Mouse (Mus musculus) adrenal gland, adult 18-20 months (tissue): ENCODE data around the gene Gm21961. TPM values are rescaled to one million over a fixed set of nuclear protein-coding genes. Genes with fewer than 3 reads are reported as not detected.

Source experiments
- DNase-seq, 2 experiments: peaks; one replicate each; pipeline ENCODE4 v3.0.0; 2021 to 2022; ENCODE audit warnings: low spot score in 2 of 2
- long read RNA-seq, 2 experiments: library from polyadenylated mRNA; stranded (forward); transcript quantifications; one replicate each; pipeline ENCODE4 v2.0.0; 2021
- total RNA-seq, 2 experiments: library from RNA; stranded (reverse); gene quantifications; 1 replicate in 1 of 2; 2 replicates in 1 of 2; pipeline ENCODE4 v1.2.3; 2021

Gm21961 gene
- total RNA-seq = not detected
- long read RNA-seq, experiment 1 = 0 reads
- long read RNA-seq, experiment 2 = 0 reads

DNA sequence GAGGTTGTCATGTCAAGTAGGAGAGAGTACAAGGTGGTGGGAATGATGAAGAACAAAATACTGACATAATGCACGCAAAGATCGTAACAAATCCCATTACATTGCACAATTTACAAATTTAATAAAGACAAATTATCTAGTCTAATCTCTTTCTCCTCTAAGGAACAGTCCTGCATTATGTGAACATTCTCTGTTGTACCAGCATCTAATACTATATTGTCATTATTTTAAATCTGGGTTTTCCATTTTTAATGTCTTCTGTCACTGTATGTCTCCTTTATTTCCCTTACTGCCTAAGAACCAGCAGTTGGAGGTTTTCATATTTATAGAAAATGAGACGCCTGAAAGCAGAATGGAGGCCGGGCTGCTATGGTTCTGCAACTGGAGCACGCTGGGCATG, at the start of gene Gm21961:
TSS of gene Gm21961 (minus strand) at position 101 of the 400 bp plus-strand sequence.
- DNase-seq = no peak

DNA sequence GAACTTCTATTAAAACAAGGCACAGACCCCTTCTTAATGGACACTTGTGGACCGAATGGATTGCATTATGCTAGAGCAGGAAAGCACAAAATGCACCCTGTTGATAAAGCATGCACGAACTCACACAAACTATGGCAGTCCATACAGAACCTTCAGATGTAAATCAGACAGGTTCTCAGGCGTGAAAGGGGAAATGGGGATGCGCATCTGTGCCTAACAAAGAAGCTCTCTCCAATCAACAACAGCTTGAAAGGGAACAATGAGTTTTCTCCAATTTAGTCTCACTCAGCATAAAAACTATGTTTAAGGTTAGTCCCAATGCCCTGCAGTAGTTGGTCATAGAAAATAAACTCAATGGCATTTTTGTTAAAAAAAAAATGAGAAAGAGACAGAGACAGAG, 27.3 kb upstream of the Gm21961 start:
- DNase-seq = no peak

DNA sequence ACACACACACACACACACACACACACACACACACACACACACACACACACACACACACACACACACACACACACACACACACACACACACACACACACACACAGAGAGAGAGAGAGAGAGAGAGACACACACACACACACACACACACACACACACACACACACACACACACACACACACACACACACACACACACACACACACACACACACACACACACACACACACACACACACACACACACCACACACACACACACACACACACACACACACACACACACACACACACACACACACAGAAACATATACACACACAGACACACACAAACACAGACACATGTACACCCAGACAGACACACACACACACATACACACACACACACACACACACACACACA, 24.5 kb upstream of the Gm21961 start:
- peak in 1 of 2 experiments; percentile 13 for DNase-seq

DNA sequence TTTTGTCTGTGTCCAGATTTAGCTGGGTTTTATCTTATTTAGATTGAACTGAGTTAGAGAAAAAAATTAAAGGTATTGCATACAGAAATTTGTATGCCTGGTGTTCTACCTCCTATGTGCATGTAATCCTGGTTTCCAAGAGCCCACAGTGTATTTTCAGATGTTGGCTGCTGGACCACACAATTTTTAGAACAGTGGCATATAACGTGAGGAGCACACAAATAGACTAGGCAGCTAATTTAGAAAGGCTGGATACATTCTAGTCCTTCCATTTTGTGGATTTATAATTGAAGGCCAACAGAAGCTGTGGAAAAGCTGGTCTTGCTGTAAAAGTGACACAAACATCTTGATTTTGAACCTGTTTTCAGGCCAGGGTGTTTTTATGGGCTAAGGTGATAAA, 3.3 kb upstream of the Gm21961 start:
- no peak for DNase-seq

DNA sequence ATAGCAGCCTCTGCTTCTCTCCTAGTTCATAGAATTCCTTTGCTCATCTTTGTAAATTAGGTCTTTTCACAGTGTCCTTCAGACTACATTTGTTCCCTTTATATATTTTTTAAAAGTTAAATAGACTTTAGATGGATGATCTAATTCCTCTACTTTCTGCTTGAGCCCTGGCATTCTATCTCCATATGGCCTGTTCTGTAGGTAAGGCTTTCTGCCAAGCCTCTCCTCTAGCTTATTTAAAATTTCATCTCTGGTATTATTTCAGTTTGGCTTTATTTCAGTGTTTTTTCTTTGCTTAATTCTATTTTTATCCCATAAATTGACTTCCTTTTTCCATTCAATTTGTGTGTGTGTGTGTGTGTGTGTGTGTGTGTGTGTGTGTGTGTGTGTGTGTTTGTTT, 8.5 kb downstream of the Gm21961 start:
- no peak for DNase-seq

DNA sequence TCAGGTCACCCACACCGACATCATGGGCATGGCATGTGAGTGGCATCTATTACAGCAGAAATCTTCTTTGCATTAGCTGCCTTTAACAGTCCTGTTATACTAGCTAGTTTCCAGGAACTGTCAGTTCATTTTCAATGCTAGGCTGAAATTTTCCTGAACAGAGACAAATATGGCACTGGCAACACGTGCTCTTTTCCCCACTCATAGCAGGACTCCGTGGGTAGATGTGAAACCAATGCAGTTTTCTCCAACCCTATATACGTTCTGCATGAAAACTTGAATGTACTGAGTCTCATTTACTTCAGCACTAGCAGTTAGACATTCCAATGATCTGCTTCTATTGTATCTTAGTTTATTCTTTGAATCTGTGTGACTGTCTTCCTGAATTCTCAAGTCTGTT, 20.2 kb downstream of the Gm21961 start:
- DNase-seq = no peak

DNA sequence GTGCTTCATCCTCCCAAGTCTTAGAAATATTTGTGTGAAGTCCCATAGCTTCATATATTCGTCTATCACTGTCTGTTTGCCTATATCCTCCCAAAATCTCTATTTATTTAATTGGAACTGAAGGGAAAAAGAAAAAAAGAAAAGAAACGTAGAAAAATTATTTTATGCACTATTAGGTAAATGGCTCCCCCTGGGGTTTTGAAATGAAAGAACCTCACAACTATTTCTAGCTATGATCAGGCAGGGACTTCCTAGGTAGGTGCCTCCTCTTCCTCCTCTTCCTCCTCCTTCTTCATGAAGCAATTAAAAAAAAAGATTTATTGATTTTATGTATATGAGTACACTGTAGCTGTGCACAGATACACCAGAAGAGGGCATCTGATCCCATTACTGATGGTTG, 34.7 kb downstream of the Gm21961 start:
- DNase-seq = no peak

DNA sequence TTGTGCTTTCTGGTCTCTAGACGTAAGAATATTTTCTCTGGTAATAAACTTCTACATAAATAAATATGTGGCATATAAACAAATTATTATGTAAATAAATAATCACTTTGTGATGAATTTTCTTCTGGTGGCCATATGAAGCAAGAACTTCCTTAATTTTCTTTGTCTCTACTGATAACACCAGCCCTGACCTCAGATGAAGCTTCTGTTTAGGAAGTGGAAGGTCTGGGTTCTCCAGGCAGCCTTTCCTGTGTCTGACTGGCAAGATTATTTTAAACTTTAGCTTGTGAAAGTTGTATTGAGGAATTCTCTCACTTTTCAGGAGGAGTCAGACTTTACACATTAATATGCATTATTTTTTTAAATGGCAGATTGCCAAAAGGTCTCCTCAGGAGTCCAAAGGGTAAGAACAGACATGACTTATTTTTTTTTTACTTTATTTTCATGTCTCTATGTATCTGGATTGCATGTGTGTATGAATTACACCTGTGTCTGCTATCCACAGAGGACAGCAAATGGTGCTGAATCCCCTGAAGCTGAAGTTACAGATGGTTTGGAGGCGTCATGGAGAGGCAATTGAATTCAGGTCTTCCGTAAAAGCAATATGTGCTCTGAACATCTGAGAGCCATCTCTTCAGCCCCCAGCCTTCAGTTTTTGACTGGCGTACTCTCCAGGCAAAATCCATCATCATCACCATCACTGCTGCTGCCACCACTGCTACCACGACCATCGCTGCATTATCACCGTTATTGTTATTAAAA, 38.5 kb downstream of the Gm21961 start:
- DNase-seq = no peak

Other genes starting within 250 kb of the Gm21961 start
- not detected for gene Gm21798, start 197.2 kb downstream of the Gm21961 start, total RNA-seq